Mouse (Mus musculus) forebrain, embryonic 15.5 days (tissue): ENCODE results near the gene Crip1. TPM values are rescaled to one million over a fixed set of nuclear protein-coding genes. Genes with fewer than 3 reads are reported as not detected.
"Not testable (repeated sequence)": the region's sequence is repeated elsewhere in the genome, so short reads cannot be mapped to it uniquely, and the experiment has no call there.

Source experiments
- ATAC-seq: fragments of 200-750 bp; cut with Nextera tagmentation; replicated peaks from 2 replicates; pipeline ENCODE4 v1.8.0; 2017; ENCODE audit warnings: mild to moderate bottlenecking, moderate TSS enrichment, moderate library complexity
- H3K27ac ChIP-seq: fragments of 300-500 bp; sonication (generic); replicated peaks from 2 replicates; pipeline ENCODE4 v1.5.1; 2015; ENCODE audit warnings: mild to moderate bottlenecking, inconsistent platforms
- H3K27me3 ChIP-seq: fragments of 300-500 bp; sonication (generic); 2 replicates; pipeline ENCODE4 v1.6.1; 2015; ENCODE audit warnings: inconsistent platforms
- H3K36me3 ChIP-seq: fragments of 300-500 bp; sonication (generic); 2 replicates; pipeline ENCODE4 v1.6.1; 2015; ENCODE audit warnings: mild to moderate bottlenecking, inconsistent platforms
- H3K4me1 ChIP-seq: fragments of 300-500 bp; sonication (generic); 2 replicates; pipeline ENCODE4 v1.6.1; 2015; ENCODE audit warnings: inconsistent platforms
- H3K4me2 ChIP-seq: fragments of 300-500 bp; sonication (generic); replicated peaks from 2 replicates; pipeline ENCODE4 v1.6.1; 2015; ENCODE audit warnings: mild to moderate bottlenecking, inconsistent platforms
- H3K4me3 ChIP-seq: fragments of 300-500 bp; sonication (generic); 2 replicates; pipeline ENCODE4 v1.5.1; 2015; ENCODE audit warnings: mild to moderate bottlenecking, inconsistent platforms
- H3K9ac ChIP-seq: fragments of 300-500 bp; sonication (generic); replicated peaks from 2 replicates; pipeline ENCODE4 v1.6.1; 2015; ENCODE audit warnings: mild to moderate bottlenecking, inconsistent platforms
- H3K9me3 ChIP-seq: fragments of 300-500 bp; sonication (generic); 2 replicates; pipeline ENCODE4 v1.6.1; 2016; ENCODE audit warnings: inconsistent platforms
- WGBS: fragments of 180-500 bp; shearing (Covaris S2); methylation state at CpG from one replicate; pipeline ENCODE4 v1.1.7; 2015; ENCODE audit warnings: mixed read lengths; 5-methylcytosine and 5-hydroxymethylcytosine counted together
- polyA plus RNA-seq: library from polyadenylated mRNA; unstranded; fragments of >200 nt; fragmentation: Nextera tagmentation; extraction: Ambion mirVana; gene quantifications from 2 replicates; pipeline ENCODE4 v1.2.1, GENCODE M21; 2015

Crip1 gene
- polyA plus RNA-seq, 1 experiment from 2014 or later = 31.5 TPM

- Histone ChIP-seq H3K27ac (no peak overlapping the region), H3K4me1 (no peaks in the 10 kb centered on the region), H3K4me2 (no peak overlapping the region), H3K27me3 (no peaks in the 10 kb centered on the region), H3K36me3 (no peaks in the 10 kb centered on the region), H3K9me3 (no peaks in the 10 kb centered on the region), H3K9ac (no peak overlapping the region), H3K4me3 (no peak overlapping the region)
- WGBS = 88% methylated on average over 9 of the region's 9 CpGs
- ATAC-seq = no peak
Observed at GRCm38 (mm10) chr12:113168031-113168536, 22.0 kb downstream of the Crip1 start.

DNA sequence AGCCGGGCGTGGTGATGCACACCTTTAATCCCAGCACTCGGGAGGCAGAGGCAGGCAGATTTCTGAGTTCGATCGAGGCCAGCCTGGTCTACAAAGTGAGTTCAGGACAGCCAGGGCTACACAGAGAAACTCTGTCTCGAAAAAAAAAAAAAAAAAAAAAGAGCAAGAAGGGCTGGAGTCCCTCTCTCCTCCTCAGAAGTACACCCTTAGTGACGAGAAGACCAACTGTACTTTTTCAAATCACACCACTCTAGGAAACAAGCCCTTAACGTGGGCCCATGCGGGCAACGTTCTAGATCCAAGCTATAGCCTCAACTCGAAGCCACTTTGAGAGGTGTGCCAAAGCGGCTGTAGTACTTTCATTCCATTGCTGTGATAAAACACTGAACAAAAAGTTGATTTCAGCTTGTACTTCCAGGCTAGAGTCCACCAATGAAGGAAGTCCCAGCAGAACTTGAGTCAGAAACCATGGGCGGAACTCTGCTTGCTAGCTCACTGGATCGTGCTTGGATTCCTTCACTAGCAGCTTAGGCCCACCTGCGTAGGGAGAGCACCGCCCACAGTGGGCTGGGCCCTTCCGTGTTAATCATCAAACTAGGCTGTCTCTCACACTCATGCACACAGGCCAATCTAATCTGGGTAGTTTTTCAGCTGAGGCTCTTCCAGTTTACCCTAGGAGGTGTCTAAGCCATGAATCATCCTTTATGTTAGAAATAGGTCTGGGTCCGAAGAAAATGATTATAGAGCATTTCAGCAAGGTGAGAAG is 31.0 kb downstream of the Crip1 start:
- H3K9ac ChIP-seq = no peak overlapping the region
- H3K9me3 ChIP-seq = no peaks in the 10 kb centered on the region
- no peak overlapping the region for H3K4me3 ChIP-seq
- H3K4me1 ChIP-seq = no peaks in the 10 kb centered on the region
- no peaks in the 10 kb centered on the region for H3K36me3 ChIP-seq
- H3K4me2 ChIP-seq = no peak overlapping the region
- 92% methylated on average over 18 of the region's 18 CpGs for WGBS
- H3K27me3 ChIP-seq = no peaks in the 10 kb centered on the region
- no peak overlapping the region for H3K27ac ChIP-seq
- ATAC-seq = no peak

- H3K27me3 ChIP-seq = no peaks in the 10 kb centered on the region
- H3K4me3 ChIP-seq = no peak overlapping the region
- no peaks in the 10 kb centered on the region for H3K9me3 ChIP-seq
- H3K36me3 ChIP-seq = no peaks in the 10 kb centered on the region
- peaks cover 5% of the 10 kb centered on the region; the same call in 1 of the 2 replicates for H3K4me1 ChIP-seq
- no peak overlapping the region for H3K9ac ChIP-seq
- ATAC-seq = no peak
- H3K27ac ChIP-seq = no peak overlapping the region
- no peak overlapping the region for H3K4me2 ChIP-seq
- 79% methylated on average over 4 of the region's 4 CpGs for WGBS
Observed at GRCm38 (mm10) chr12:113181020-113181419, 34.9 kb downstream of the Crip1 start.

GRCm38 (mm10) chr12:113184945-113185344 is 38.8 kb downstream of the Crip1 start:
- Histone ChIP-seq H3K9ac (no peak overlapping the region), H3K9me3 (no peaks in the 10 kb centered on the region), H3K27ac (no peak overlapping the region), H3K4me3 (0 out of 2 replicates have a peak overlapping the region, but pooled peaks have one; percentile 73), H3K36me3 (peaks cover 18% of the 10 kb centered on the region), H3K27me3 (no peaks in the 10 kb centered on the region), H3K4me2 (no peak overlapping the region), H3K4me1 (peaks cover 28% of the 10 kb centered on the region)
- ATAC-seq = no peak
- WGBS = 65% methylated on average over 5 of the region's 5 CpGs

GRCm38 (mm10) chr12:113185442-113186291 is 39.6 kb downstream of the Crip1 start, which contains the start of gene Tmem121:
Tmem121 (plus strand) TSS chr12:113185930.
- peak; percentile 32 for ATAC-seq
- peak within 1 kb of the TSS; percentile 17; the same call in 1 of the 2 replicates for H3K27ac ChIP-seq
- 1% methylated on average over 57 of the region's 63 CpGs for WGBS
- H3K4me3 ChIP-seq = peak within 1 kb of the TSS; percentile 73
- H3K9me3 ChIP-seq = no peaks in the 10 kb centered on the region
- H3K4me1 ChIP-seq = peaks cover 28% of the 10 kb centered on the region
- H3K36me3 ChIP-seq = peaks cover 25% of the 10 kb centered on the region
- H3K4me2 ChIP-seq = peak within 1 kb of the TSS; percentile 86
- H3K9ac ChIP-seq = peak within 1 kb of the TSS; percentile 70
- H3K27me3 ChIP-seq = no peaks in the 10 kb centered on the region

- no peaks in the 10 kb centered on the region for H3K9me3 ChIP-seq
- no peaks in the 10 kb centered on the region for H3K27me3 ChIP-seq
- H3K4me3 ChIP-seq = peak overlapping the region; percentile 73
- peak overlapping the region; percentile 70 for H3K9ac ChIP-seq
- peak overlapping the region; percentile 17; the same call in 1 of the 2 replicates for H3K27ac ChIP-seq
- WGBS = 29% methylated on average over 12 of the region's 12 CpGs
- peak overlapping the region; percentile 86 for H3K4me2 ChIP-seq
- no peak; the same call in 1 of the 2 replicates for ATAC-seq
- H3K4me1 ChIP-seq = peaks cover 28% of the 10 kb centered on the region
- H3K36me3 ChIP-seq = peaks cover 30% of the 10 kb centered on the region
Observed at GRCm38 (mm10) chr12:113186326-113187010, 40.4 kb downstream of the Crip1 start.

GRCm38 (mm10) chr12:113187011-113187375 is 40.9 kb downstream of the Crip1 start:
- peak overlapping the region; percentile 70; the same call in 1 of the 2 replicates for H3K9ac ChIP-seq
- H3K9me3 ChIP-seq = no peaks in the 10 kb centered on the region
- no peak for ATAC-seq
- no peak overlapping the region for H3K27ac ChIP-seq
- 59% methylated on average over 4 of the region's 4 CpGs for WGBS
- H3K4me1 ChIP-seq = peaks cover 28% of the 10 kb centered on the region
- peak overlapping the region; percentile 86 for H3K4me2 ChIP-seq
- H3K36me3 ChIP-seq = peaks cover 33% of the 10 kb centered on the region
- peak overlapping the region; percentile 73 for H3K4me3 ChIP-seq
- H3K27me3 ChIP-seq = no peaks in the 10 kb centered on the region

DNA sequence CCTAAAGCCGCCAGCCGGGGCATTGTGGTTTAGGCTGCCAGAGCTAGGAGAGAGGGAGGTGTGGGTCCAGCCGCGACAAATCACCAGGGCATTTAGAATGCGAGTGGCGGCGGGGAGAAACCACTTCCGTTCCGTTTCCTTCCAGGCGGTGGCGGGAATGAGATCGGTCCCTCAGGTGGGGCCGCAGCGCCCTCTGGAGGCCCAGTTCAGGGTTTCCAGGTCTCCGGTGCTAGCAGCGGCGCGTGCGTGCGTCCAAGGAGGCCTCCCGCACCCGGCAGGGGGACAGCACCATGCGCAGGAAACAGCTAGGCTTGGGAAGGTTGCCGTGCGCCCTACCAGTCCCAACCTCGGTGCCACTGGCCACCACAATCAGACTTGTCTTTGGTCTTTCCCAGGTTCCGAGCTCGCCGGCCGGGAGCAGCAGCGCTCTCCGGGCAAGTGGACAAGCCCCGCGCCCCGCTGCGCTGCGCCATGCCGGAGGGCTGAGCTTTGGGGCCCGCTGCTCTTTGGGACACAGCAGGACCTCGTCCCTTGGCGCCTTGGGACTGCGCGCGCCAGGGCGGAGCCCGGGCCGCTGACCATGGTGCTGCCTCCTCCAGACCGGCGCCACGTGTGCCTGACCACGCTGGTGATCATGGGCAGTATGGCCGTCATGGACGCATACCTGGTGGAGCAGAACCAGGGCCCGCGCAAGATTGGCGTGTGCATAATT is 41.6 kb downstream of the Crip1 start:
- no peaks in the 10 kb centered on the region for H3K27me3 ChIP-seq
- no peak overlapping the region for H3K27ac ChIP-seq

DNA sequence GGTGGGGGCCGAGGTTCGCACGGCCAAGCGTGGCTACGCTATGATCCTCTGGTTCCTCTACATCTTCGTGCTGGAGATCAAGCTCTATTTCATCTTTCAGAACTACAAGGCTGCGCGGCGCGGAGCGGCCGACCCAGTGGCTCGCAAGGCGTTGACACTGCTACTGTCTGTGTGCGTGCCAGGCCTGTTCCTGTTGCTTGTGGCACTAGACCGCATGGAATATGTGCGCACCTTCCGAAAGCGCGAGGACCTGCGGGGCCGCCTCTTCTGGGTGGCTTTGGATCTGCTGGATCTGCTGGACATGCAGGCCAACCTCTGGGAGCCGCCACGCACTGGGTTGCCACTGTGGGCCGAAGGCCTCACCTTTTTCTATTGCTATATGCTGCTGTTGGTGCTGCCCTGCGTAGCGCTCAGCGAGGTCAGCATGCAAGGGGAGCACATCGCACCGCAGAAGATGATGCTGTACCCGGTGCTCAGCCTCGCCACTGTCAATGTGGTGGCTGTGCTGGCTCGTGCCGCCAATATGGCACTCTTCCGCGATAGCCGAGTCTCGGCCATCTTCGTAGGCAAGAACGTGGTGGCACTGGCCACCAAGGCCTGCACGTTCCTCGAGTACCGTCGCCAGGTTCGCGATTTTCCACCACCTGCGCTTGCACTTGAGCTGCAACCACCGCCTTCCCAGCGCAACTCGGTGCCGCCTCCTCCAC is 42.4 kb downstream of the Crip1 start:
- Histone ChIP-seq H3K9me3 (no peaks in the 10 kb centered on the region), H3K4me1 (peaks cover 28% of the 10 kb centered on the region), H3K27me3 (no peaks in the 10 kb centered on the region), H3K36me3 (peaks cover 35% of the 10 kb centered on the region), H3K4me2 (peak overlapping the region; percentile 86), H3K9ac (no peak overlapping the region), H3K4me3 (peak overlapping the region; percentile 73), H3K27ac (no peak overlapping the region)
- 0 out of 2 replicates have a peak, but pooled peaks have one; percentile 3 for ATAC-seq
- 93% methylated on average over 51 of the region's 51 CpGs for WGBS

More for the DNA sequence above, 41.6 kb downstream of the Crip1 start:
- H3K36me3 ChIP-seq = peaks cover 35% of the 10 kb centered on the region
- H3K9ac ChIP-seq = peak overlapping the region; percentile 70
- H3K4me3 ChIP-seq = peak overlapping the region; percentile 73
- peak; percentile 59 for ATAC-seq
- H3K4me2 ChIP-seq = peak overlapping the region; percentile 86
- H3K4me1 ChIP-seq = peaks cover 28% of the 10 kb centered on the region
- 5% methylated on average over 56 of the region's 56 CpGs for WGBS
- no peaks in the 10 kb centered on the region for H3K9me3 ChIP-seq

GRCm38 (mm10) chr12:113193423-113193822 is 47.3 kb downstream of the Crip1 start:
- H3K4me2 ChIP-seq = no peak overlapping the region
- no peaks in the 10 kb centered on the region for H3K27me3 ChIP-seq
- 79% methylated on average over 2 of the region's 2 CpGs for WGBS
- H3K9ac ChIP-seq = no peak overlapping the region
- no peak for ATAC-seq
- no peaks in the 10 kb centered on the region for H3K9me3 ChIP-seq
- no peak overlapping the region for H3K27ac ChIP-seq
- H3K4me1 ChIP-seq = no peaks in the 10 kb centered on the region
- no peak overlapping the region for H3K4me3 ChIP-seq
- H3K36me3 ChIP-seq = peaks cover 33% of the 10 kb centered on the region

GRCm38 (mm10) chr12:113199132-113199531 is 53.0 kb downstream of the Crip1 start:
- H3K4me2 ChIP-seq, H3K4me3 ChIP-seq, H3K36me3 ChIP-seq, H3K4me1 ChIP-seq, H3K9me3 ChIP-seq, H3K27me3 ChIP-seq, ATAC-seq, H3K9ac ChIP-seq, H3K27ac ChIP-seq: not testable (repeated sequence)
- WGBS = 97% methylated on average over 3 of the region's 6 CpGs
